Mouse (Mus musculus) layer of hippocampus, postnatal 36 days (tissue): Measurements from ENCODE around the gene Otp. TPM values are rescaled to one million over a fixed set of nuclear protein-coding genes. Genes with fewer than 3 reads are reported as not detected.
A peak's percentile ranks its signal among the peaks of the same experiment; 100 is the strongest.

ENCODE experiments used
- DNase-seq, 2 experiments: peaks; one replicate each; pipeline ENCODE4 v3.0.0; 2022
- total RNA-seq, 2 experiments: library from RNA; stranded (reverse); gene quantifications; 2 replicates each; pipeline ENCODE4 v1.2.3; 2021

Gene Otp
- total RNA-seq, 2 experiments from 2014 or later = 0.13 TPM; not detected in 1

GRCm38 (mm10) chr13:94874039-94874425 lies 1.4 kb upstream of the Otp start:
- no peak for DNase-seq

DNA sequence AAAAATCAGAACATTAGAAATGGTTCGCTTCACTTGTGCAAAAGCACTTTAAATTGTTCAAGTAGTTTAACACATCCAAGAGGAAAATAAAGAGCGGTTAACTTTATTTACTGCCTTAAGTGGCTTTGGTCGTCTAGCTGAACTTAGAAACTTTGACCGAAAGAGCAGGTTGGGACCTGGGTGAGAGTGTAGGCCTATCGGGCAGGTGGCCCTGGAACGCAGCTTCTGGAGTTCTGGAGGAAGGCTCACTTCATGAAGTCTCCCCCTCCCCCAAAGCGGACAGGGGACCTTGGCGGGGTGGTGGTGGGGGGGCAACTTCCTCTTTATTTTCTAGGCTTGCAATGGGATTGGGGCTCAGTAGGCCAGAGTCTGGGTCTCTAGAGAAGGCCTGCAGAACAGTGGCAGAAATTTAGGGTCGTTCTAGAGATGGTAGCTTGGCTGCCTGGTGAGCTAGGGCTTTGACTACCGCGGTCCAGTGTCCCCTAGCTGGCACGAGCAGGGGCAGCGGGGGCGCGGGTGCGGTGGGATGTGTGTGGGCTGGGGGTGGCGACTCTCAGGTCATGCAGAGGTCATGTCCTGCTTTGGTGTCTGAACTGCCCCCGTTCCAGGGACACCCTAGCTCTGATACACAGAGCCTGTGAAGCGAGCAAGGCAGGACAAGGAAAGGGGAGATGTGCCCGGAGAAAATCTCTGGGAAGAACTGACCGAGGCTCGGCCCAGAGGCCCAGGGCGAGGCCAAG lies 576 bp upstream of the Otp start:
- no peak for DNase-seq

- DNase-seq = peak in 1 of 2 experiments; percentile 13
Observed at GRCm38 (mm10) chr13:94876286-94877210, 1.1 kb downstream of the Otp start.

GRCm38 (mm10) chr13:94877211-94877590 lies 1.8 kb downstream of the Otp start:
- no peak for DNase-seq

GRCm38 (mm10) chr13:94877991-94878745 lies 2.8 kb downstream of the Otp start:
- DNase-seq = no peak

DNA sequence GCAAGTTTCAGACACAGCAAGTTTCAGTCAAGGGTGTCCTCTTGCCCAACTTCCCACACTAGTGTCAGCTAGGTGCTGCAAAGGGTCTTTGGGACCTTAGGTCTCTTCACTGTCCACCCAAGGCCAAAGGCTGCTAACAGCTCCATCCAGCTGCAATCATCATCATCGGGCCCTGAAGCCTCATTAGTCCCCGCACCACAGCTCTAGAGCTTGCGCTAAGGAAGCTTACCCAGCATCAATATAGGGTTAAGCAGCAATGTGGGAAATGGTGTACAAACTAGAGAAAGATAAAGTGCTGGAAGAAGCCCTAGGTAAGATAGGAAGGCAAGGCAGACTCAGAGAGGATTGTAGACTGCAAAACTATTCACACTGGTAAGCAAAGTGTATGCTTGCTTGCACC lies 5.8 kb downstream of the Otp start:
- DNase-seq = no peak

- no peak for DNase-seq
Observed at GRCm38 (mm10) chr13:94882221-94882620, 6.8 kb downstream of the Otp start.

DNA sequence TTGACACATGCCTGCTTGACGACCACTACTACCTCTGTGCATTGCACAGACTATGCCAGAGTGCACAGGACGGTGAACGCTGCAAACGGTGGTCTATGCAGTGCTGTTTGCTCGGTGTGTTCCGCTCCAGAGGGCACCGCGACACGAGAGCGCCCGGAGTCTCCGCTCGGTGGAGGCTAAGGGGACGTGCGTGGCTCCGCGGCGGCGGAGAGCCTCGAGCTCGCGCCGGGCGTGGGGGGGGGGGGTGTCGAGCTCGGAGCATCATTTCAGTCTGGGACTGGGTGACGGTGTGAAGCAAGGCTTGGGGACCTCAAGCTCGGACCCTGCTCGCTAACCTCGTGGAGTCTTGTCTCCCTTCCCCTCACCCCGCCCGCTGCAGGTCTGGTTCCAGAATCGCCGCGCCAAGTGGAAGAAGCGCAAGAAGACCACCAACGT lies 7.3 kb downstream of the Otp start:
- no peak for DNase-seq

DNA sequence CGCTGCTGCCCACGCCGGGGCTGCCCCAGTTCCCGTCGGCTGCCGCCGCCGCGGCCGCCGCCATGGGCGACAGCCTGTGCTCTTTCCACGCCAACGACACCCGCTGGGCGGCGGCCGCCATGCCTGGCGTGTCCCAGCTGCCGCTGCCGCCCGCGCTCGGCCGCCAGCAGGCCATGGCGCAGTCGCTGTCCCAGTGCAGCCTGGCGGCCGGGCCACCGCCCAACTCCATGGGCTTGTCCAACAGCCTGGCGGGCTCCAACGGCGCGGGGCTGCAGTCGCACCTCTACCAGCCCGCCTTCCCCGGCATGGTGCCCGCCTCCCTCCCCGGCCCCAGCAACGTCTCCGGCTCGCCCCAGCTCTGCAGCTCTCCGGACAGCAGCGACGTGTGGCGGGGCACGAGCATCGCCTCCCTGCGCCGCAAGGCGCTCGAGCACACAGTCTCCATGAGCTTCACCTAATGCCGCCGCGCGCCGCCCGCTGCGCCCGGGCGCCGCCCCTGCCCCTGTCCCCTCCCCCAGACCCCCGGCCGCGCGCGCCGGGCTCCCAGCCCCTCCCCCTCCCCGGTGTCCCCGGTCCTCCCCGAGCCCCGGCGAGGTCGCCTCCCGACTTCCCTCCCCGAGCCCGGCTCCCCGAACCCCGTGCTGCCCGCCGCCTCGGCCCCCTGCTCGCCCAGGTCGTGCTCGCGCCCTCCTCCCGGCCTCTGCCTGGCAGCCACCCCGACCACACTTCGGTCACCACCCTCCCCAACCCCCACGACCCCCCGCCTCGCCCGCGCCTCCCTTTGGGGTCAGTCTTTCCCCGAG lies 8.0 kb downstream of the Otp start:
- no peak for DNase-seq

- peak in 1 of 2 experiments; percentile 17 for DNase-seq
Observed at GRCm38 (mm10) chr13:94883966-94884960, 8.9 kb downstream of the Otp start.

DNA sequence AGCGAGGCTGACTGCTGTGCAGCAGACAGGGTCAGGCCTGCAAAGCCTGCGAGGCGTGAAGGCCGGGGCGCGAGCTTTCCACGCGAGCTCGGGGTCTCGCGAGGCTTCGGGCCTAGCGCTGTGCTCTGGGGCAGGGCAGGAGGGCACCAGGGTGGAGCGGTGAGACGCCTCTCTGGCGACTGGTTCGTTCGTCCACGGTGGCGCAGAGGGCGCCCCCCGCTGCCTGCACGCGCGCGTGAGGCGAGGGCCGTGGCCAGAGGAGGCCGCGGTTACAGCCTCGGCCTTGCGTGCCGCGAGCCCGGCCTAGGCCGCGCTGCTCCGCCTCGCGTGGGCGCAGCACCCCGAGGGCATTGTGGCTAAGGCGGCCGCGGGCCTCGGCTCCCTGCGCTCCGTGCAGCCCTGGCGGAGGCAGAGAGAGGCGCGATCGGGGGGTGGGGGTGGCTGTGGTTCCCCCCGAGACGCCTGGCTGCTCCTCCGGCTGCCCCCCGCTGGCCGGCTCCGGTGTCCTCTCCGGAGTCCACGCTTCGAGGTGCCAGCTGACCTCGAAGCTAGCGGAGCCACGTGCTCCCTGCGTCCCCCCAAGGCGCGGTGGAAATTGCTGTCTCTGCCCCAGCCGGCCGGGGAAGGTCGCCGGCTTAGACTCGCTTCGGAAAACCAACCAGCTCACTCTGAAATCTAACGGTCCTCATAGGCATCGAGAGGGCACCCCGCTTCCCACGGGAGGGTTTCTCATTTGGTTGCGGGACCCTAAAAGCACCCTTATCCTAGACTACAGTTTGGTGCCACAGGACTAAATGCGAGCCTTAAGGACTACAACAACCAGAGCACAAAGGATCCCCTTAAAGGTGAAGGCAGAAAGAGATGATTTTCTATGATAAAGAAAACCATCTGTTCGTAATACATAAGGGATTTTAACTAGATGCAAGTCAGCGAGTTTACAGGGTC lies 10.2 kb downstream of the Otp start:
- no peak for DNase-seq

DNA sequence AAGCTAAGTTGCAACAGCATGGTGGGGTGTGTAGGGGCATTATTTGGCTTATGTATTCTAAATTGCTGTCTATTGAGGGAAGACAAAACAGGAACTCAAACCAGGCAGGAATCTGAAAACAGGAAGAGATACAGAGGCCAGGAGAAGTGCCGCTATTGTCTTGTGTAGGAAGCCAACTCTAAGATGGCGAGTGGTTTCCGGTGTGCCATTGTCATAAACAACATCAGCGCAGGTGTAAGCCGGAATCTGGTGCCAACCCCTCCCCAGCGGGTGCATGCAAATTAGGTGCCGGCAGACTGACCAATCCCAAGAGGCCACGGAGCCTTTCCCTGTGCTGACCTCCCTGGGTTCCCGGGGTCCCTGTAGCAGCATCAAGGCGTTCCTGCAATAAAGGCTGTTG lies 32.4 kb downstream of the Otp start:
- no peak for DNase-seq

GRCm38 (mm10) chr13:94912961-94913360 lies 37.6 kb downstream of the Otp start:
- DNase-seq = peak; percentile 3 to 4

- no peak for DNase-seq
Observed at GRCm38 (mm10) chr13:94915654-94916053, 40.3 kb downstream of the Otp start.

DNA sequence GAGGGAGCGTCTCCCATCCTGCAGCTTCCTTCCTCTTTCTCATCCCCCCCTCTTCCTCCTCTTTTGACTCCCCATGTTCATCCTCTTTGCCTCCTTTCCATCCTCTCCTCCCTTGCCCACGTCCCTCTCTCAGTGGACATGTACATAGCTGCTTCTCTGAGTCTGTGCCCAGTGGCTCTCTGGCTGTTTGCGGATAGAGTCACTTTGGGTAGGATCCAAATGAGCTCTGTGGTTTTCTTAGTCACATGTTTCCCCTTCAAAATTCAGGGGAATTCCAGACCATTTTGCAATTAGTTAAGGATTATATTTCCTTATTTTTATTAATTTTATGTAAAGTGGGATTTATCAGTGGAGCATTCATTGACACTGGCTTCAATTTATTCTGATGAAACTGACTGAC lies 52.7 kb downstream of the Otp start:
- no peak for DNase-seq
